Mouse (Mus musculus): ENCODE measurements around the gene Dnajc9. TPM values are rescaled to one million over a fixed set of nuclear protein-coding genes. Genes with fewer than 3 reads are reported as not detected.

The Dnajc9 gene
- 150 and 158 TPM in 2 replicates for polyA plus RNA-seq (2016; fragmentation: Nextera tagmentation; extraction: Ambion mirVana)

DNA sequence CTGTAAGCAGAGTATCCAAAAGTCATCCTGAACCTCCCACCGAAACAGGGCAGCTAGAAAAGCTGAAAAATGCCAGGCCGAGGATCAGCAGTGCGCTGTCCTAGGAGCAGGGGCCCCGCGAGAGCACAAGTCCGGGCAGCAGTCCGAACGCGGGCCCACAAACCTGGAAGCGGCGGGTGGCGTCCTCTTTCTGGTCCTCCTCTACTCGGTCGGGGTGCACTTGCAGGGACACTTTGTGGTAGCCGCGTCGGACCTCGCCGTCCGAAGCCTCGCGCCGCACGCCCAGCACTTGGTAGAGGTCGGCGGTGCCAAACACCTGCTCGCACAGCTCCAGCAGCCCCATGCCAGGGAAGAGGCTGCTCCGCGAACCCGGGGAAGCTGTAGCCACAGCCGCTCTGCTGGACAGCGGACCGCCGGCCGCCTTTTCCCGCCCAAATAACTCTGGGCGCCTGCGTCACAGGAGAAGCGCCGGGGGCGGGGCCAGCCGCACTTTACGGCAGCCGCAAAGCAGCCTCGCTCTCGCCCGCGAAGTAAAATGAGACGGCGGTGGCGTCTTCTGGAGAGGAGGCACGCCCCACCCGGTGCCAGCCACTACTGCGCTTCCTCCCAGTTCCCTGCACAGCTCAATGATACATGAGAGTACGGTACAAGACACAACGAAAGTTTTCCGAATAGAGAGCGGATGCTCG, at the start of gene Dnajc9:
Gene Dnajc9 (minus strand): TSS at position 470 of the 689 bp plus-strand sequence.
- H3K27me3 ChIP-seq = no peaks in the 10 kb centered on the region
- ATAC-seq (ENCODE audit: low FRiP score) = peak; percentile 74
- H3K36me3 ChIP-seq = peaks cover 39% of the 10 kb centered on the region
- H3K9ac ChIP-seq = peak within 1 kb of the TSS; percentile 86
- peaks cover 39% of the 10 kb centered on the region for H3K4me1 ChIP-seq
- H3K9me3 ChIP-seq (replicated peaks) = no peaks in the 10 kb centered on the region
- H3K27ac ChIP-seq = peak within 1 kb of the TSS; percentile 83
- peak within 1 kb of the TSS; percentile 91 for H3K4me2 ChIP-seq (replicated peaks)
- peak within 1 kb of the TSS; percentile 84 for H3K4me3 ChIP-seq
- WGBS = under 1% methylated on average over 57 of the region's 59 CpGs

DNA sequence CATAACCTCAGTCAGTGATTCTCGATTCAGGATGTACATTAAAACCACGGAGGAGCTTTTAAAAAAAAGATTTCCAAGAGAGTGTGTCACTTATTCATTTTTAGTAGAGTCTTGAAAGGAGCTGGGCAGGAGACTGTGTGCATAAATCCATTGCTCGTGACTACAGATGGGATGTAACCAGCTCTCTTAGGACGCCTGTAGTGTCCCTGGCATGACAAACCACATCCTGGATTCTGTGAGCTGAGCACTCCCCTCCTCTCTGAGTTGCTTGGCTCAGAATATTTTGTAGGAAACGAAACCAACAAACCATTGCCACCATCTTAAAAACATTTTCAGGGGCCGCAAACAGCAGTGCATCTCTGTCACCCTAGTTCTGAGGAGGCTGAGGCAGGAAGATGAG, 48.3 kb upstream of the Dnajc9 start:
- Histone ChIP-seq H3K9me3 (replicated peaks) (no peaks in the 10 kb centered on the region), H3K4me2 (replicated peaks) (no peak overlapping the region), H3K4me1 (no peaks in the 10 kb centered on the region), H3K27ac (no peak overlapping the region), H3K27me3 (no peaks in the 10 kb centered on the region), H3K36me3 (no peaks in the 10 kb centered on the region), H3K9ac (no peak overlapping the region), H3K4me3 (no peak overlapping the region)
- 79% methylated on average over 6 of the region's 6 CpGs for WGBS
- ATAC-seq (ENCODE audit: low FRiP score) = no peak

DNA sequence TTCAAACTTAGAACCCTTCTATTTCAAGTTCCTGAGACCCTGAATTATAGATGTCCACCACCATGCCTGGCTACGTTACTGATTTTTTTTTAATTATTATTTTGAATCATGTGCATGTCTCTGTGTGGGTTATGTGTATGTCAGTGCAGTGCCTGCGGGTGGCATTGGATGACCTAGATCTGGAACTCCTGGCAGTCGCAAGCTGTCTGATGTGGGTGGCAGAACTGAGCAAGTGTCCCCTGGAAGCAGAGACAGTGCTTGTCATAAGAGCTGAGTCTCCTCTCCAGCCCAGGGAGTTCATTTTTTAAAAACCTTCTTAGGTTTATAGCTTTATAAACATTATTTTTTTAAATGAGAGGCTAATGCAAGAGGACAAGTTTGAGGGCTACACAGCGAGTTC, 43.7 kb upstream of the Dnajc9 start:
- H3K27ac ChIP-seq = no peak overlapping the region
- 83% methylated on average over 4 of the region's 4 CpGs for WGBS
- H3K9me3 ChIP-seq (replicated peaks) = no peaks in the 10 kb centered on the region
- no peak overlapping the region for H3K9ac ChIP-seq
- no peaks in the 10 kb centered on the region for H3K36me3 ChIP-seq
- H3K4me3 ChIP-seq = no peak overlapping the region
- no peak overlapping the region for H3K4me2 ChIP-seq (replicated peaks)
- H3K4me1 ChIP-seq = no peaks in the 10 kb centered on the region
- no peak for ATAC-seq (ENCODE audit: low FRiP score)
- no peaks in the 10 kb centered on the region for H3K27me3 ChIP-seq

DNA sequence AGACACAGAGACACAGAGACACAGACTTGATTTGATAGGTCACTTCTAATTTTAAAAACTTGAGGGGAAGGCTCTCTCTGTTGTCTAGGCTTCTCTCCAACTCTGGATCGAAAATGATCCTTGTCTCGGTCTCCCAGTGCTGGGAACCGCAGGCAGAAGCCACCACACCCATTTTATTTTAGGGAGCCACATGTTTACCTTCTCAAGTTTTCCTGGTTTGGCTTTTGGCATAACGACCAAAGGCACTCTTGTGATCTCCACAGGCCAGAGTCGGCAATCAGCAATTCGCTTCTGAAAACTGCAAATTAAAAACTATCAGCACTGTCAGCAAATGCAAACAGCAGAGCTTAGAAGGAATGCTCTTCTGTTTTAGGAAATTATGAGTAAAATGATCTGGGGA, 43.0 kb upstream of the Dnajc9 start:
- H3K4me1 ChIP-seq = no peaks in the 10 kb centered on the region
- 80% methylated on average over 6 of the region's 6 CpGs for WGBS
- ATAC-seq (ENCODE audit: low FRiP score) = no peak
- no peaks in the 10 kb centered on the region for H3K9me3 ChIP-seq (replicated peaks)
- no peaks in the 10 kb centered on the region for H3K36me3 ChIP-seq
- no peak overlapping the region for H3K27ac ChIP-seq
- H3K27me3 ChIP-seq = no peaks in the 10 kb centered on the region
- no peak overlapping the region for H3K9ac ChIP-seq
- H3K4me3 ChIP-seq = no peak overlapping the region
- H3K4me2 ChIP-seq (replicated peaks) = no peak overlapping the region

DNA sequence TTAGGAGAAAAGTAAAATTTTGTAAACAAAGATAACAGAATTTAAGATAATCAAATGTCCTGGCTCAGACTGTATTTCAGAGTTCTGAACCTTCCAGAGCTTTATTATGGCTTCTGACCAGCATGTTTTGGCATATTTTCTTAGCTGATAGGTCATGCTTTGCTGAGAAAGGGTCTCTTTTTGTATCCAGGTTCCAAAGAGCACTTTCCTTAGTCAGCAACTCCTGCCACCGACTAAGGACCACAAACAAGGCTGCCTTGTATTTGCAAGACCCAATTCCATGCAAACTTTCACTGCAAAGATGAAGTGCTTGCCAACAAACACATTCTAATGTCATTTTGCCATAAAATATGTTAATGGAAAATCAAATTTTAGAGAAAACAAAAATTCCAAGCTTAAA, 41.1 kb upstream of the Dnajc9 start:
- 38% methylated on average over 1 of the region's 1 CpGs for WGBS
- no peak overlapping the region for H3K4me3 ChIP-seq
- no peaks in the 10 kb centered on the region for H3K36me3 ChIP-seq
- H3K9me3 ChIP-seq (replicated peaks) = no peaks in the 10 kb centered on the region
- no peak overlapping the region for H3K4me2 ChIP-seq (replicated peaks)
- no peaks in the 10 kb centered on the region for H3K27me3 ChIP-seq
- H3K4me1 ChIP-seq = no peaks in the 10 kb centered on the region
- no peak for ATAC-seq (ENCODE audit: low FRiP score)
- H3K9ac ChIP-seq = no peak overlapping the region
- H3K27ac ChIP-seq = no peak overlapping the region

DNA sequence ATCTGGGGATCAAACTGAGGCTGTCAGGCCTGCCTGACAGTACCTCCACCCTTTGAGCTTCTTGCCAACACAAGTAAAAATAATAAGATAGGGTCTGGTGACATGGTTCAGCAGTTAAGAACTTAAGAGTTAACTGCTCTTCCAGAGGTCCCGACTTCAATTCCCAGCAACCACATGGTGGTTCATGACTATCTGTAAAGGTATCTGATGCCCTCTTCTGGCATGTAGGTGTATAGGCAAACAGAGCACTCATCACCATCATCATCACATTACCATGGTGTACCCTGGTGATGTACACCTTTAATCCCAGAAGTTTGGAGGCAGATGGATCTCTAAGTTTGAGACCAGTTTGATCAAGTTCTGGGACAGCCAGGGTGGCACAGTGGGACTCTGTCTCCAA, 39.9 kb upstream of the Dnajc9 start:
- Histone ChIP-seq H3K27me3 (no peaks in the 10 kb centered on the region), H3K27ac (no peak overlapping the region), H3K4me1 (no peaks in the 10 kb centered on the region), H3K4me3 (no peak overlapping the region), H3K36me3 (no peaks in the 10 kb centered on the region), H3K9ac (no peak overlapping the region), H3K9me3 (replicated peaks) (no peaks in the 10 kb centered on the region), H3K4me2 (replicated peaks) (no peak overlapping the region)
- no peak for ATAC-seq (ENCODE audit: low FRiP score)
- 39% methylated on average over 1 of the region's 1 CpGs for WGBS

DNA sequence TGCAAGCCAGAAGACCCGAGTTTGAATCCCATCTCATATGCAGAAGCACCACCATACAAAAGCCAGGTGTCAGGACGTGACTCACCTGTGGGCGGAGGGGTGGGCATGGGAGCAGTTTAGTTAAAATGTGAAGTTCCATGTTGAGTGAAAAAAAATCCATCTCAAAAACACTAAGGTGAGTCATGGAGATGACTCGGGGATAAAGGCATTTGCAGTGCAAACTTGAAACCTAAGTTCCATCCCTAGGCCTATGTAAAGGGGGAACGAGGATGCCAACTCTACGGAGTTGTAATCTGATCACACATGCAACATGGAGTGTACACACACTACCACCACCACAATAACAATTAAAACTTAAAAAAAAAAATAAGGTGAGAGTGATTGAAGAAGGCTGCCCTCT, 34.3 kb upstream of the Dnajc9 start:
- no peak for ATAC-seq (ENCODE audit: low FRiP score)

DNA sequence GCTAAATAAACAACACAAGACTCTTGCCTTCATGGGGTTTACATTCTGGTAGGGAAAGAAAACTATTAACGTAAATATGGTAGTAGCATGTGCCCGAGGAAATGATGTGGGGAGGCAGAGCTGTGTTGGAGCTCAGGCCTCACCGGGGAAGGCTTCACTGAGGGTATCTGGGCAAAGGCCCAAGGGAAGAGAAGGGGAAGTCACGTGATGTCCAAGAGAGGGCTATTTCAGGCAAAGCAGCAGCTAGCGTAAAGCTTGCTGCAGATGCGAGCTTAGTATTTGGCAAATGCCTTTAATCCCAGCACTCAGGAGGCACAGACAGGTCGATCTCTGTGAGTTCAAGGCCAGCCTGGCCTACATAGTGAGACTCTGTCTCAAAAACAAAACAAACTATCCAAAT, 33.5 kb upstream of the Dnajc9 start:
- no peak overlapping the region for H3K9ac ChIP-seq
- no peaks in the 10 kb centered on the region for H3K9me3 ChIP-seq (replicated peaks)
- no peaks in the 10 kb centered on the region for H3K27me3 ChIP-seq
- no peak overlapping the region for H3K4me2 ChIP-seq (replicated peaks)
- H3K36me3 ChIP-seq = no peaks in the 10 kb centered on the region
- 79% methylated on average over 7 of the region's 7 CpGs for WGBS
- ATAC-seq (ENCODE audit: low FRiP score) = no peak
- no peak overlapping the region for H3K27ac ChIP-seq
- no peak overlapping the region for H3K4me3 ChIP-seq
- no peaks in the 10 kb centered on the region for H3K4me1 ChIP-seq

More for the DNA sequence above, 34.3 kb upstream of the Dnajc9 start:
- H3K36me3 ChIP-seq = no peaks in the 10 kb centered on the region
- no peaks in the 10 kb centered on the region for H3K9me3 ChIP-seq (replicated peaks)
- WGBS = 94% methylated on average over 6 of the region's 6 CpGs
- H3K4me2 ChIP-seq (replicated peaks) = no peak overlapping the region
- H3K27ac ChIP-seq = no peak overlapping the region
- no peak overlapping the region for H3K4me3 ChIP-seq
- no peak overlapping the region for H3K9ac ChIP-seq
- no peaks in the 10 kb centered on the region for H3K27me3 ChIP-seq
- H3K4me1 ChIP-seq = no peaks in the 10 kb centered on the region

DNA sequence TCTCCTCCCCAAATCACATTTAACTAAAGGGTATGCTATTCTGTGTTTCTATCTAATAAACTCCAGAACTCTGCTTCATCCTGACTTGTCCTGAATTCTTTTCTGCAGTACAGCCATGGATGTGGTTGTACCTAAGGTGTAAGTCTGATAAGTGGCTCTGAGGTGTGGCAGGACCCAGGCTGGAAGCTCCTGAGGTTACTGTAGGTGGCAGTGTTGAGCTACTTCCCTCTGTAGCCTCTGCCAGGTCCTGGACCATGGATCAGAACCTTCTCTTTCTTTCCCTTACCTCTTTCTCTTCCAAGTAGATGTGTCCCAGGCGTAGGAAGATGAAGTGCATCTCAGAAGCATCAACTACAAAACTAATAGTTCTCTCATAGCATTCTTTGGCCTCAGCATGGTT, 11.4 kb upstream of the Dnajc9 start:
- H3K4me3 ChIP-seq = no peak overlapping the region
- 50% methylated on average over 1 of the region's 1 CpGs for WGBS

DNA sequence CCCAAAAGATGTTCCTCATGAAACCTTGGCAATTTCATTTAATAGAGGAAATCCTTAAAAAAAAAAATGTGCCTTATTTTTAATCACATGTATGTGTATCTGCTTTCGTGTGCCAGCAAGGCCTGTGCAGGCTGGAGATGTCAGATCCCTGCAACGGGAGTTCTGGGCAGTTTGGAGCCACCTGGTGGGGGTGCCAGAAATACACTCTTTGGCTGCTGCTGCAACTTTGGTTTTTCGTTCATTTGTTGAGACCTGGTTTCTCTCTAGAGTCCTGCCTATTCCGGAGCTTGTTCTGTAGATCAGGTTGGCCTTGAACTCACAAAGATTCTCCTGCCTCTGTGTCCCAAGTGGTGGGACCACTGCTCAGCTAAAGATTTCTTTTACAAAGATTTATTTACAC, 10.2 kb upstream of the Dnajc9 start:
- Histone ChIP-seq H3K27me3 (no peaks in the 10 kb centered on the region), H3K9ac (no peak overlapping the region)
- WGBS = 51% methylated on average over 4 of the region's 4 CpGs

More for the DNA sequence above, 11.4 kb upstream of the Dnajc9 start:
- Histone ChIP-seq H3K27me3 (no peaks in the 10 kb centered on the region), H3K9ac (no peak overlapping the region), H3K9me3 (replicated peaks) (no peaks in the 10 kb centered on the region), H3K36me3 (no peaks in the 10 kb centered on the region), H3K27ac (no peak overlapping the region), H3K4me2 (replicated peaks) (no peak overlapping the region), H3K4me1 (no peaks in the 10 kb centered on the region)
- ATAC-seq (ENCODE audit: low FRiP score) = no peak

DNA sequence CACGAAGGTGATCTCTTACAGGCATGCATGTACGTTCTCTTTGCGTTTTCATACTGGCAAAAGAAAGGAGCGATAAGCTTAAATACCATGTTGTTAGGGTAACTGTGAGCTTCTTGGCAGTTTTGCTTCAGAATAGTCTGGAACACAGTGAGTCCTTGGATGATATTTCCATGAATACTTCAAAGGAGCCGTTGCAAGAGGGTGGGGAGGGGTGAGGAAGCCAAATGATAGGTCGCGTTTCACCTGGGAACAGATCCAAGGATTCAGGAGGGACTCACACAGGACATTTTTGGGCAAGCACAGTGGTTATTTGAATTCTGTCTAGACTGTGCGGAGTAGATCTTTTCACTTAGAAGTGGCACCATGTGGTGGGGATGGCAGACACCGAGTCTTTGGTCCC, 8.5 kb upstream of the Dnajc9 start:
- Histone ChIP-seq H3K9ac (no peak overlapping the region), H3K4me1 (peaks cover 9% of the 10 kb centered on the region; the same call in 1 of the 2 replicates), H3K4me3 (no peak overlapping the region), H3K27ac (no peak overlapping the region), H3K4me2 (replicated peaks) (no peak overlapping the region), H3K9me3 (replicated peaks) (no peaks in the 10 kb centered on the region), H3K27me3 (no peaks in the 10 kb centered on the region), H3K36me3 (no peaks in the 10 kb centered on the region)
- 80% methylated on average over 9 of the region's 9 CpGs for WGBS
- ATAC-seq (ENCODE audit: low FRiP score) = no peak

More for the DNA sequence above, 10.2 kb upstream of the Dnajc9 start:
- Histone ChIP-seq H3K9me3 (replicated peaks) (no peaks in the 10 kb centered on the region), H3K27ac (no peak overlapping the region), H3K4me1 (peaks cover 4% of the 10 kb centered on the region; the same call in 1 of the 2 replicates), H3K4me3 (no peak overlapping the region), H3K4me2 (replicated peaks) (no peak overlapping the region), H3K36me3 (no peaks in the 10 kb centered on the region)
- no peak for ATAC-seq (ENCODE audit: low FRiP score)

DNA sequence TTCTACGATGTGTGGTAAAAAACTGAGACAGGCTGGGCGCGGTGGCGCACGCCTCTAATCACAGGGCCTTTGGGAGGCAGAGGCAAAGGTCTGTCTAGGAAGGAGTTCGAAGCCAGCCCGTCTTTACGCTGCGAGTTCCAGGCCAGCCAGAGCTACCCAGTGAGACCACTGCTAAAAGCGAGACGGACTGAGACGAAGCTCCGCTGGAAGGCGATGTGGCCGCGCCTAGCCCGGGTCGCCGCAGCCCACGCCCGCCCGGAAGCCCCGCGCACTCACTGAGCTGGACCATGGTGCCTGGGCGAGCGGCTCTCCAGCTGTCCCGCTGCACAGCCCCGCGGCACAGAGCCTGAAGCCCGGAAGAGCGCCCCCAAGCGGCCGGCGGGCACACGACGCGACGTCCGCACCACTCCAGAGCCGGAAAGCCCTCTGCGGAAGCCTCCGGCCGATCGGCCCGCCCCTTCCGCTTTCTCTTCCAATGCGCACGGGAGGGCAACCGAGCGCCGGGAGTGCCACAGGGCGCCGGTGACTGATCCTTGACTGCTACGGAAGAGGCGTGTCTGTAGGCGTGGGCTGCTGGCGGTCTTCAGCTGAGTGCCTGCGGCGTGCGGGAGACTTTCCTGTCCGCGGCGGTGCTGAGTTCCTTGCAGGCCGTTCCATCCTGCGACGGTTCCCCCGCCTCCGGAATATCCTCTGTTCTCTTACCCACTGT, 4.6 kb upstream of the Dnajc9 start, which contains the start of gene Mrps16:
Gene Mrps16 (minus strand): TSS at position 430 of the 709 bp plus-strand sequence.
- under 1% methylated on average over 67 of the region's 68 CpGs for whole genome bisulfite sequencing
- peak within 1 kb of the TSS; percentile 76 for H3K4me3 ChIP-seq
- H3K4me1 ChIP-seq = peaks cover 15% of the 10 kb centered on the region
- H3K27ac ChIP-seq = peak within 1 kb of the TSS; percentile 87
- peak within 1 kb of the TSS; percentile 90 for H3K9ac ChIP-seq
- ATAC-seq (ENCODE audit: low FRiP score) = peak; percentile 96
- peak within 1 kb of the TSS; percentile 54 for H3K4me2 ChIP-seq (replicated peaks)
- H3K27me3 ChIP-seq = no peaks in the 10 kb centered on the region
- no peaks in the 10 kb centered on the region for H3K9me3 ChIP-seq (replicated peaks)
- peaks cover 14% of the 10 kb centered on the region; the same call in 1 of the 2 replicates for H3K36me3 ChIP-seq

Data from hindbrain, embryonic 12.5 days (tissue).